Mouse (Mus musculus) neural tube, embryonic 15.5 days (tissue): Measurements from ENCODE around the gene Map7. TPM values are rescaled to one million over a fixed set of nuclear protein-coding genes. Genes with fewer than 3 reads are reported as not detected.

Experiments used
- ATAC-seq: fragments of 200-750 bp; cut with Nextera tagmentation; 2 replicates; pipeline ENCODE4 v1.8.0; 2017; ENCODE audit warnings: mild to moderate bottlenecking, moderate TSS enrichment, moderate library complexity; ENCODE audit not compliant: low FRiP score
- H3K27ac ChIP-seq: fragments of 300-500 bp; sonication (generic); replicated peaks from 2 replicates; pipeline ENCODE4 v1.5.1; 2015; ENCODE audit warnings: mild to moderate bottlenecking, inconsistent platforms
- H3K27me3 ChIP-seq: fragments of 300-500 bp; sonication (generic); replicated peaks from 2 replicates; pipeline ENCODE4 v1.6.1; 2015; ENCODE audit warnings: inconsistent platforms
- H3K36me3 ChIP-seq: fragments of 300-500 bp; sonication (generic); 2 replicates; pipeline ENCODE4 v1.6.1; 2015; ENCODE audit warnings: inconsistent platforms
- H3K4me1 ChIP-seq: fragments of 300-500 bp; sonication (generic); 2 replicates; pipeline ENCODE4 v1.6.1; 2015; ENCODE audit warnings: inconsistent platforms
- H3K4me2 ChIP-seq: fragments of 300-500 bp; sonication (generic); 2 replicates; pipeline ENCODE4 v1.6.1; 2015; ENCODE audit warnings: inconsistent platforms, mild to moderate bottlenecking, moderate library complexity
- H3K4me3 ChIP-seq: fragments of 300-500 bp; sonication (generic); replicated peaks from 2 replicates; pipeline ENCODE4 v1.5.1; 2015; ENCODE audit warnings: mild to moderate bottlenecking, inconsistent platforms
- H3K9ac ChIP-seq: fragments of 300-500 bp; sonication (generic); replicated peaks from 2 replicates; pipeline ENCODE4 v1.6.1; 2015; ENCODE audit warnings: mild to moderate bottlenecking, inconsistent platforms
- H3K9me3 ChIP-seq: fragments of 300-500 bp; sonication (generic); replicated peaks from 2 replicates; pipeline ENCODE4 v1.6.1; 2016; ENCODE audit warnings: inconsistent platforms
- WGBS: fragments of 180-500 bp; shearing (Covaris S2); methylation state at CpG from one replicate; pipeline ENCODE4 v1.1.7; 2015; ENCODE audit warnings: mixed read lengths; 5-methylcytosine and 5-hydroxymethylcytosine counted together
- polyA plus RNA-seq: library from polyadenylated mRNA; unstranded; fragments of >200 nt; fragmentation: Nextera tagmentation; extraction: Ambion mirVana; gene quantifications from 2 replicates; pipeline ENCODE4 v1.2.1, GENCODE M21; 2015

Gene Map7
- polyA plus RNA-seq, 1 experiment from 2014 or later, result 13.9 TPM

GRCm38 (mm10) chr10:20243321-20243720, 95.0 kb downstream of the Map7 start:
- 84% methylated on average over 7 of the region's 7 CpGs for WGBS
- Histone ChIP-seq H3K4me3 (no peak overlapping the region), H3K36me3 (no peaks in the 10 kb centered on the region), H3K27ac (no peak overlapping the region), H3K27me3 (no peaks in the 10 kb centered on the region), H3K4me2 (no peak overlapping the region), H3K9me3 (no peaks in the 10 kb centered on the region), H3K9ac (no peak overlapping the region), H3K4me1 (no peaks in the 10 kb centered on the region)
- ATAC-seq, result no peak

DNA sequence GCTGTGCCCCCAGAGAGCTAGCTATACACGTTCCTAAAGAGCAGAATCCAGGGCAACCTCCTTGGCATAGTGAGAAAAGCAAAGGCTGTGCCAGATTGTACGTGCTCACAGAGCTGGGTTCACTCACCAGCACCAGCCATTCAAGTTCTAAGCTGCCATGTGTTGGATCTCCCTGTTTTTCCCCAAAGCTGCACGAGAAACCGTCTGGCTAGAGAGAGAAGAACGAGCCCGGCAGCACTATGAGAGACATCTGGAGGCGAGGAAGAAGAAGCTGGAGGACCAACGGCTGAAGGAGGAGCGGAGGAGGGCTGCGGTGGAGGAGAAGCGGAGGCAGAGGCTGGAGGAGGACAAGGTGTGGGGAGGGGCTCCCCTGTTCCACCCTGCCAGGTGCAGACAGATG, 96.8 kb downstream of the Map7 start:
- ATAC-seq, result no peak
- H3K27me3 ChIP-seq, result no peaks in the 10 kb centered on the region
- H3K4me3 ChIP-seq, result no peak overlapping the region
- no peak overlapping the region for H3K9ac ChIP-seq
- no peak overlapping the region for H3K27ac ChIP-seq
- WGBS, result 89% methylated on average over 11 of the region's 11 CpGs
- H3K36me3 ChIP-seq, result no peaks in the 10 kb centered on the region
- no peaks in the 10 kb centered on the region for H3K4me1 ChIP-seq
- no peaks in the 10 kb centered on the region for H3K9me3 ChIP-seq
- no peak overlapping the region for H3K4me2 ChIP-seq

DNA sequence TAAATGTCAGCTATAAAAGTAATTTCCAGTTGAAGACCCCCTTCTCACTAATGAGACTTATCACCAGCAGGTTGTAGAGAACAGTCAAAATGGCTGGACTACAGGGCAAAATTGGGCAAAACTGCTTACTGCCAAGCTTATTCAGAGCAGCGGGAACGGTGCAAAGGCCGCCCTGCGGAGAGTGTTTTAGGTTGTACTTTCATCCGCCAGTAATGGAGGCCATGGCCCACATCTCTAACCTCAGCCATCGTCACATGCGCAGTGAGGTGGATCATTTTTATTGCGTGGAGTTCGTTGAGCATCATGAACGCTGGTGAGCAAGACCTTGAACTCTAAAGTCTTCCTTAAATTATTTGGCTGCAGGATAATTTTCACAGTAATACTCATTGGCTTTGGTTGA, 100.8 kb downstream of the Map7 start:
- no peak overlapping the region for H3K4me3 ChIP-seq
- ATAC-seq, result no peak
- H3K4me2 ChIP-seq, result no peak overlapping the region
- no peaks in the 10 kb centered on the region for H3K36me3 ChIP-seq
- H3K4me1 ChIP-seq, result no peaks in the 10 kb centered on the region
- no peaks in the 10 kb centered on the region for H3K27me3 ChIP-seq
- no peak overlapping the region for H3K27ac ChIP-seq
- H3K9ac ChIP-seq, result no peak overlapping the region
- H3K9me3 ChIP-seq, result no peaks in the 10 kb centered on the region
- WGBS, result 95% methylated on average over 10 of the region's 10 CpGs

DNA sequence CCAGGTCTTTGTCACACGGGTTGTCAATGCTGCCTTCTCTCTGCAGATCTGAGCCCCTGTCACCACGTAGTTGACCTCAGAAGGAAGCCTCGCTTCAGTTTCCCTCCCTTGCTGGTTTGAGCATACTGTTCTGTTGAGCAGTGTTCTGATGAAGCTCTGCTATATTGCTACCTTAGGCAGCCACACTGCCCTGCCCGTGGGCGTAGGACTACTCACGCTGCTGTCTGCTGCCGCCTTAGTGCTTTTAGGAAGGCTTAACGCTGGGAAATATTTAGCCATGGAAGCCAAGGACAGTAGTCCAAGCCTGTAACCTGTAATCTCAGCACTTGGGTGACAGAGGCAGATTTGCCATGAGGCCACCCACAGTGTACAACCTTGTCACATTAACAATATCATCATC, 107.3 kb downstream of the Map7 start:
- Histone ChIP-seq H3K27ac (no peak overlapping the region), H3K27me3 (no peaks in the 10 kb centered on the region), H3K4me2 (no peak overlapping the region), H3K9me3 (no peaks in the 10 kb centered on the region), H3K4me3 (no peak overlapping the region), H3K36me3 (no peaks in the 10 kb centered on the region), H3K4me1 (no peaks in the 10 kb centered on the region), H3K9ac (no peak overlapping the region)
- ATAC-seq, result no peak
- 92% methylated on average over 8 of the region's 8 CpGs for WGBS

DNA sequence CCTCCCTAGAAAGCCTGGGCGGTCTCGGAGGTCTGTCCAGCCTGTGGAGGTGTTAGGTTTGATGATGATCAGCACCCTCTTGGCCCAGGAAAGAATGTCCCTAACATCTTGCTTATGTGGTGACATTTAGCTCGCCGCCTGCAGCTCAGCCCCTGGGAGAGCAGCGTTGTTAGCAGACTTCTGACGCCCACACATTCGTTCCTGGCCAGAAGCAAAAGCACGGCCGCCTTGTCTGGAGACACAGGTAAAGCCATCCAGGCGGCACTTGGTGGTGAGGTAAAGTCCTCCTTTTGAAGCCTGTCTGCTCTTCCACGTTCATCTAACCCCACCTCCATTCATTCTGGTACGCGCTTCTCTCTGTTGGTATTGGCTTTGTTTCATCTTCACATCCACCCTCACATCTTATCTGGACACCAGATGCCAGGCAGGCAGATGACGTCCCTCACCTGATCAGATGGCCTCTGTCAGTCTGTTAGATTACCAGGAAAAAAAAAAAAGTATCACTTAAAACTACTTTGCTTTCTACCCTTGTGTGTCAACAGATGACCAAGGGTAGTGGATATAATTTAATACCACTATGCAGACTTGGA, 108.9 kb downstream of the Map7 start:
- H3K4me2 ChIP-seq, result no peak overlapping the region
- H3K27ac ChIP-seq, result no peak overlapping the region
- WGBS, result 92% methylated on average over 14 of the region's 14 CpGs
- no peak for ATAC-seq
- no peaks in the 10 kb centered on the region for H3K4me1 ChIP-seq
- no peak overlapping the region for H3K9ac ChIP-seq
- H3K4me3 ChIP-seq, result no peak overlapping the region
- H3K36me3 ChIP-seq, result no peaks in the 10 kb centered on the region
- H3K9me3 ChIP-seq, result no peaks in the 10 kb centered on the region
- no peaks in the 10 kb centered on the region for H3K27me3 ChIP-seq

- Histone ChIP-seq H3K9me3 (no peaks in the 10 kb centered on the region), H3K27ac (no peak overlapping the region), H3K4me1 (no peaks in the 10 kb centered on the region), H3K27me3 (no peaks in the 10 kb centered on the region), H3K4me3 (no peak overlapping the region), H3K36me3 (no peaks in the 10 kb centered on the region), H3K9ac (no peak overlapping the region), H3K4me2 (no peak overlapping the region)
- no peak for ATAC-seq
- WGBS, result 83% methylated on average over 15 of the region's 15 CpGs
These were observed 109.8 kb downstream of the Map7 start for GRCm38 (mm10) chr10:20257721-20258720.

GRCm38 (mm10) chr10:20259476-20259875, 111.2 kb downstream of the Map7 start:
- Histone ChIP-seq H3K9ac (no peak overlapping the region), H3K27me3 (no peaks in the 10 kb centered on the region), H3K27ac (no peak overlapping the region), H3K4me3 (no peak overlapping the region), H3K4me1 (no peaks in the 10 kb centered on the region), H3K4me2 (no peak overlapping the region), H3K9me3 (no peaks in the 10 kb centered on the region), H3K36me3 (no peaks in the 10 kb centered on the region)
- 88% methylated on average over 2 of the region's 2 CpGs for WGBS
- no peak for ATAC-seq

DNA sequence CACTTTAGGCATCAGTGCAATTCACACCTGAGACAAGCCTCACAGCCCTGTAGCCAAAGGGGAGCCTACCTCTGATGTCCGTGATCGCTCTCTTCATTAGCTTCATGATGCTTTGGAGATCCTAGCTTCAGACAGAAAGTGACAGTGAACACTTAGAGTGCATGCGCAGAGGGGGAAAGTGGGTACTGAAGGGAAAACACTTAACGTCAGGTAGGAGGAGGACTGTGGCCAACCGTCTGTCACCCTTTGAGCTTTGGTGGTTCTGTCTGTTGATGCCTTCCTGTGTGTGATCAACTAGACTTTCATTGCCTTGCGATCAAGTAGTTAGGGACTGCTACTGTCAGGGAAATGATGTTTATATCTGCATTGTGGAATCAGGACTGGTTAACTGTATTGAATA, 114.6 kb downstream of the Map7 start:
- Histone ChIP-seq H3K4me1 (no peaks in the 10 kb centered on the region), H3K9ac (no peak overlapping the region), H3K9me3 (no peaks in the 10 kb centered on the region), H3K27me3 (no peaks in the 10 kb centered on the region), H3K4me2 (no peak overlapping the region), H3K27ac (no peak overlapping the region), H3K36me3 (no peaks in the 10 kb centered on the region), H3K4me3 (no peak overlapping the region)
- no peak for ATAC-seq
- WGBS, result 94% methylated on average over 6 of the region's 6 CpGs

DNA sequence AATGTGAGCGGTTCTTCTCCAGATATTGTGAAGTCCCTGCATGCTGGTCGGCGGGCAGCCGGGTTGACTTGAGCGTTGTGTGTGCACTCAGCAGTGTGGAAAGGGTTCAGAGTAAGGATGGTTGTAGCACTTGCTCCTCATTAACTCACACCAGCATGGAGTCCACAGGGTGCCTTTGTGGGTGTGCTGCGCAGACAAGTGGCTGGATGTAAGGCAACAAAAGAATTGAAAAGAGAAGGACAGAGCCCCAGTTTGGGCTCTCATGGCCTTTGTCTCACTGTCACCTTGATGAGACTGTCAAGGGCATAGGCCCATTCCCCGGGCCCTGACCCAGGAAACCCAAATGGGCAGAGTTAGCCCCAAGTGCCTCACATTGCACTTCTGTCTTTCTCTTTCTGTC, 116.2 kb downstream of the Map7 start:
- Histone ChIP-seq H3K9ac (no peak overlapping the region), H3K27me3 (no peaks in the 10 kb centered on the region), H3K9me3 (no peaks in the 10 kb centered on the region), H3K4me2 (no peak overlapping the region), H3K27ac (no peak overlapping the region), H3K36me3 (no peaks in the 10 kb centered on the region), H3K4me3 (no peak overlapping the region), H3K4me1 (no peaks in the 10 kb centered on the region)
- WGBS, result 89% methylated on average over 7 of the region's 7 CpGs
- ATAC-seq, result no peak

- 75% methylated on average over 10 of the region's 10 CpGs for WGBS
- Histone ChIP-seq H3K4me3 (no peak overlapping the region), H3K36me3 (no peaks in the 10 kb centered on the region), H3K9ac (no peak overlapping the region), H3K4me1 (no peaks in the 10 kb centered on the region), H3K4me2 (no peak overlapping the region), H3K27ac (no peak overlapping the region), H3K27me3 (no peaks in the 10 kb centered on the region), H3K9me3 (no peaks in the 10 kb centered on the region)
- no peak for ATAC-seq
These were observed 118.8 kb downstream of the Map7 start for GRCm38 (mm10) chr10:20267032-20267431.

- H3K27me3 ChIP-seq, result no peaks in the 10 kb centered on the region
- no peak overlapping the region for H3K4me2 ChIP-seq
- H3K4me1 ChIP-seq, result peaks cover 4% of the 10 kb centered on the region; the same call in 1 of the 2 replicates
- H3K27ac ChIP-seq, result no peak overlapping the region
- H3K4me3 ChIP-seq, result no peak overlapping the region
- no peak for ATAC-seq
- H3K9ac ChIP-seq, result no peak overlapping the region
- WGBS, result 49% methylated on average over 7 of the region's 7 CpGs
- H3K36me3 ChIP-seq, result no peaks in the 10 kb centered on the region
- H3K9me3 ChIP-seq, result no peaks in the 10 kb centered on the region
These were observed 120.7 kb downstream of the Map7 start for GRCm38 (mm10) chr10:20268945-20269344.

DNA sequence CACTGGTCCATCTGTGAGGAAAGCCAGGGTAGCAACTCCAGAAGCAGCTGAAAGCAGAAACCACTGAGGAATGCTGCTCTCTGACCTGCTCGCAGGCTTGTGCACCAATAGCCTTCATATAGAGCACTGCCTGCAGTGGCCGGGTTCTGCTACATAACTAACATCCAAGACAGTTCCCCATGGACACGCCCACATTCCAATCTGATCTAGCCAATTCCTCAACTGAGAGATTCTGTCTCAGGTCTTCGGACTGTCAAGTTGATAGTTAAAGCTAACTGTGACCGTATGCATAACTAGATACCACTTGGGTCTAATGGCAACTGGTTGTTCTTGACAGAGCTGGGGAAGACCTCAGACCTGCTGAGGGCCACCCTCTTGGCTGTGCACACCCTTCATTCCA, 124.1 kb downstream of the Map7 start:
- Histone ChIP-seq H3K9me3 (no peaks in the 10 kb centered on the region), H3K27me3 (no peaks in the 10 kb centered on the region), H3K4me2 (no peak overlapping the region), H3K36me3 (no peaks in the 10 kb centered on the region), H3K4me3 (no peak overlapping the region), H3K4me1 (peaks cover 4% of the 10 kb centered on the region; the same call in 1 of the 2 replicates), H3K27ac (no peak overlapping the region), H3K9ac (no peak overlapping the region)
- no peak for ATAC-seq
- WGBS, result 89% methylated on average over 5 of the region's 5 CpGs
